16 mouse cellular contexts compared by ENCODE assay signal in the genomic region with DNA sequence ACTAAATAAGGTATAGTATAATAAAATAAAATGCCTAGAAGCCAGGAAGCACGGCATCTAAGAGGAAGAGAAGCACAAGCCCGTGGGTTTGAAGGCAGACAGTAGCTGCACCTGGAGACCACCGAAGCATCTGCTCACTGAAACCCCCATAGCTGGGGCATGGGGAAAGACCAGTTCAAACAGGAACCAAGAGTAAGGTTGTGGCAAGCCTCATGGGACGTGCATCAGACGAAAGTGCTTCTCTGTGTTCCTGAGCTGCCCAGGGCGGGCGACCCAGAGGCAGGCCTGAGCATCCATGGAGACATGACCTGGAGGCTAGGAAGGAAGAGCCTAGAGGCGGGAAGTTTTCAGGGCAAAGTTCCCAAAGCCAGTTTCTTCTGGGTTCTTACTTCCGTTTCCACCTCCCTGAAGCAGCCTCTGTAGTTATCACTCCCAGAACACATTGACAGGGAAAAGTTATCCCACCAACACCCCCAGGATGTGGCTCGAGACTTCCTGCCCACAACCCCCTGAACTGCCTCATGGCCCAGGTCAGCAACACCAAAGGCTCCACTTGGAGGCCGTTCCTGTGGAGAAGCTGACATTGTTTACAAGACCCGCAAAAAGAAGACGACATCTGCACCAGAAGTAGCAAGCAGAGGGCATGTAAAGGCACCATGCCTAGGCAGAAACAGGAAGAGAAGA. TPM values are rescaled to one million over a fixed set of nuclear protein-coding genes. Genes with fewer than 3 reads are reported as not detected.
DNase-seq lines count a peak whose midpoint lies in the region; ATAC-seq and TF ChIP-seq lines count a peak whose summit lies in the region.
"Had no signal": no experiment of that assay in that cellular context is flagged by ENCODE, and none has a peak within 500 bp of the region (broad histone marks: within the 10 kb centered on the region; RNA-seq: fewer than 3 reads in every experiment).

No protein-coding gene starts in this region.

- 0 out of 2 replicates have a peak overlapping the region, but pooled peaks have one; percentile 19 for H3K27ac ChIP-seq in forebrain, embryonic 12.5 days
- H3K27ac ChIP-seq in forebrain, embryonic 13.5 days = no peak overlapping the region
- peak overlapping the region; percentile 42; the same call in 1 of the 2 replicates for H3K27ac ChIP-seq in thymus, adult 2 months (ENCODE audit: control insufficient read depth, insufficient read depth, low read length)
- no peak overlapping the region for H3K27ac ChIP-seq in kidney, embryonic 15.5 days
- H3K27ac ChIP-seq: limb, embryonic 13.5 days had no signal

- TF ChIP-seq POLR2A in thymus, adult 2 months (IDR thresholded peaks at IDR 0.05; ENCODE audit: control insufficient read depth, extremely low read depth, insufficient read depth, low read length, poor library complexity) = no peak

- H3K9me3 ChIP-seq in forebrain, embryonic 12.5 days = no peaks in the 10 kb centered on the region
- H3K9me3 ChIP-seq in forebrain, embryonic 13.5 days (replicated peaks) = no peaks in the 10 kb centered on the region
- no peaks in the 10 kb centered on the region for H3K9me3 ChIP-seq in megakaryocyte, embryonic 14.5 days
- no peaks in the 10 kb centered on the region for H3K9me3 ChIP-seq in kidney, embryonic 15.5 days (replicated peaks)
- H3K9me3 ChIP-seq: forebrain, embryonic 15.5 days; heart, embryonic 10.5 days; limb, embryonic 13.5 days had no signal

- H3K4me3 ChIP-seq in forebrain, embryonic 12.5 days (replicated peaks) = no peak overlapping the region
- H3K4me3 ChIP-seq in forebrain, embryonic 13.5 days = no peak overlapping the region
- H3K4me3 ChIP-seq in thymus, adult 2 months (ENCODE audit: control insufficient read depth, insufficient read depth, low read length) = peak overlapping the region; percentile 21; the same call in 1 of the 2 replicates
- H3K4me3 ChIP-seq in megakaryocyte, embryonic 14.5 days (replicated peaks) = peak overlapping the region; percentile 83
- no peak overlapping the region for H3K4me3 ChIP-seq in kidney, embryonic 15.5 days (replicated peaks)
- H3K4me3 ChIP-seq: forebrain, embryonic 15.5 days; heart, embryonic 10.5 days; limb, embryonic 13.5 days had no signal

- H3K4me1 ChIP-seq in forebrain, embryonic 12.5 days = peaks cover 40% of the 10 kb centered on the region
- H3K4me1 ChIP-seq in forebrain, embryonic 13.5 days = peaks cover 24% of the 10 kb centered on the region
- H3K4me1 ChIP-seq in thymus, adult 2 months (replicated peaks; ENCODE audit: control insufficient read depth, insufficient read depth, low read length) = peaks cover 11% of the 10 kb centered on the region
- peaks cover 93% of the 10 kb centered on the region for H3K4me1 ChIP-seq in megakaryocyte, embryonic 14.5 days
- no peaks in the 10 kb centered on the region for H3K4me1 ChIP-seq in kidney, embryonic 15.5 days

- ATAC-seq in forebrain, embryonic 12.5 days (ENCODE audit: low FRiP score) = no peak
- ATAC-seq in forebrain, embryonic 13.5 days = no peak
- ATAC-seq in kidney, embryonic 15.5 days (replicated peaks; ENCODE audit: low FRiP score) = no peak

- H3K36me3 ChIP-seq in forebrain, embryonic 12.5 days (replicated peaks) = no peaks in the 10 kb centered on the region
- no peaks in the 10 kb centered on the region for H3K36me3 ChIP-seq in forebrain, embryonic 13.5 days (ENCODE audit: poor library complexity, severe bottlenecking)
- no peaks in the 10 kb centered on the region for H3K36me3 ChIP-seq in thymus, adult 2 months (ENCODE audit: control insufficient read depth, insufficient read depth, low read length)
- peaks cover 73% of the 10 kb centered on the region for H3K36me3 ChIP-seq in megakaryocyte, embryonic 14.5 days (replicated peaks; ENCODE audit: low read length)
- H3K36me3 ChIP-seq in kidney, embryonic 15.5 days = no peaks in the 10 kb centered on the region
- H3K36me3 ChIP-seq: forebrain, embryonic 15.5 days; heart, embryonic 10.5 days; limb, embryonic 13.5 days had no signal

- no peak overlapping the region for H3K4me2 ChIP-seq in forebrain, embryonic 12.5 days
- no peak overlapping the region for H3K4me2 ChIP-seq in forebrain, embryonic 13.5 days
- no peak overlapping the region for H3K4me2 ChIP-seq in kidney, embryonic 15.5 days
- H3K4me2 ChIP-seq: limb, embryonic 13.5 days had no signal

- DNase-seq in thymus, adult 2 months = peak; percentile 12
- DNase-seq in thymus, adult 18-20 months = no peak
- peak; percentile 49 for DNase-seq in thymus, postnatal 4 days
- DNase-seq in left cerebral cortex, adult 8-10 months (ENCODE audit: low spot score in 2 of 2) = no peak
- DNase-seq: adrenal gland, postnatal 36 days; gastrocnemius, postnatal 10 days; kidney, adult 11 months; kidney, postnatal 25 days; right cerebral cortex, adult 18-20 months had no signal

- WGBS in forebrain, embryonic 12.5 days = 86% methylated on average over 13 of the region's 13 CpGs
- WGBS in forebrain, embryonic 13.5 days = 88% methylated on average over 13 of the region's 13 CpGs
- WGBS in thymus, adult 2 months = 9% methylated on average over 13 of the region's 13 CpGs
- 76% methylated on average over 13 of the region's 13 CpGs for WGBS in kidney, embryonic 15.5 days

- no peak for TF ChIP-seq CTCF in thymus, adult 2 months (IDR thresholded peaks at IDR 0.05; ENCODE audit: borderline replicate concordance, control insufficient read depth, extremely low read depth, insufficient read depth, low read length, poor library complexity)

- 0 out of 2 replicates have a peak, but pooled peaks cover 4% of the 10 kb centered on the region for H3K27me3 ChIP-seq in forebrain, embryonic 12.5 days
- no peaks in the 10 kb centered on the region for H3K27me3 ChIP-seq in forebrain, embryonic 13.5 days
- H3K27me3 ChIP-seq in thymus, adult 2 months (ENCODE audit: control insufficient read depth, insufficient read depth, low read length) = no peaks in the 10 kb centered on the region
- H3K27me3 ChIP-seq in megakaryocyte, embryonic 14.5 days (replicated peaks) = no peaks in the 10 kb centered on the region
- H3K27me3 ChIP-seq in kidney, embryonic 15.5 days = no peaks in the 10 kb centered on the region
- H3K27me3 ChIP-seq: forebrain, embryonic 15.5 days; limb, embryonic 13.5 days had no signal

- no peak overlapping the region for H3K9ac ChIP-seq in forebrain, embryonic 12.5 days
- no peak overlapping the region for H3K9ac ChIP-seq in forebrain, embryonic 13.5 days
- no peak overlapping the region for H3K9ac ChIP-seq in kidney, embryonic 15.5 days
- H3K9ac ChIP-seq: forebrain, embryonic 15.5 days; limb, embryonic 13.5 days had no signal

RNA-seq across cellular contexts. Expression of gene Tmem163, which starts 16.8 kb away (rescaled TPM):
- 29.9 and 31.0 TPM in 2 replicates for polyA plus RNA-seq in forebrain, embryonic 12.5 days (2016; fragmentation: Nextera tagmentation; extraction: Ambion mirVana)
- 16.0 and 25.7 TPM in 2 replicates for polyA plus RNA-seq in forebrain, embryonic 13.5 days (2015; fragmentation: Nextera tagmentation; extraction: Ambion mirVana)
- 1.5 and 1.8 TPM in 2 replicates for polyA plus RNA-seq in thymus, adult 2 months (2012; rRNA removed)
- polyA plus RNA-seq in megakaryocyte, embryonic 14.5 days (2012; ENCODE audit: insufficient read depth, low replicate concordance) = 41.1 and 61.1 TPM in 2 replicates
- total RNA-seq in left cerebral cortex, adult 8-10 months (2022) = 10 to 100 TPM; 18.8 to 20.4 (median 19.4) TPM
- 0.61 and 0.73 TPM in 2 replicates for polyA plus RNA-seq in kidney, embryonic 15.5 days (2015; fragmentation: Nextera tagmentation; extraction: Ambion mirVana)

Comparison
In these comparisons a context has a peak if more than half of its experiments do, and no peak if none do; other contexts are left out.
1. H3K27ac ChIP-seq: peak in forebrain, embryonic 12.5 days (single experiment) and thymus, adult 2 months (single experiment); none in forebrain, embryonic 13.5 days (single experiment) and kidney, embryonic 15.5 days (single experiment).
2. DNase-seq: peak in thymus, adult 2 months (single experiment) and thymus, postnatal 4 days (single experiment); none in thymus, adult 18-20 months (0 of 2) and left cerebral cortex, adult 8-10 months (0 of 2).
3. H3K4me3 ChIP-seq: peak in thymus, adult 2 months (single experiment) and megakaryocyte, embryonic 14.5 days (single experiment); none in forebrain, embryonic 12.5 days (single experiment), forebrain, embryonic 13.5 days (single experiment) and kidney, embryonic 15.5 days (single experiment).